Mouse (Mus musculus) myocyte (in vitro differentiated cells): ENCODE data around the gene Tmem88. TPM values are rescaled to one million over a fixed set of nuclear protein-coding genes. Genes with fewer than 3 reads are reported as not detected.

Experiments
- H3K27me3 ChIP-seq: one replicate; pipeline ENCODE4 v1.6.1; 2011; ENCODE audit not compliant: control insufficient read depth, insufficient read depth, insufficient read length
- H3K36me3 ChIP-seq: one replicate; pipeline ENCODE4 v1.6.1; 2011; ENCODE audit not compliant: control insufficient read depth, insufficient read depth
- H3K4me2 ChIP-seq: one replicate; pipeline ENCODE4 v1.6.1; 2011; ENCODE audit warnings: low read depth, control low read depth
- H3K4me3 ChIP-seq: one replicate; pipeline ENCODE4 v1.5.1; 2011; ENCODE audit warnings: mild to moderate bottlenecking, control low read depth, moderate library complexity
- H3K79me2 ChIP-seq: one replicate; pipeline ENCODE4 v1.6.1; 2011; ENCODE audit not compliant: control insufficient read depth, insufficient read depth
- H3ac ChIP-seq: one replicate; pipeline ENCODE4 v1.6.1; 2011; ENCODE audit not compliant: control insufficient read depth, insufficient read length
- CEBPB ChIP-seq: IDR thresholded peaks from 2 replicates; pipeline ENCODE4 v1.6.1; 2011; ENCODE audit warnings: mild to moderate bottlenecking, moderate library complexity; ENCODE audit not compliant: poor library complexity, insufficient read depth, severe bottlenecking
- E2F4 ChIP-seq: IDR thresholded peaks from one replicate; pipeline ENCODE4 v1.6.1; 2011; ENCODE audit warnings: mild to moderate bottlenecking, control low read depth, moderate library complexity; ENCODE audit not compliant: insufficient read depth
- MAX ChIP-seq: IDR thresholded peaks from one replicate; pipeline ENCODE4 v1.6.1; 2011; ENCODE audit warnings: low read depth, mild to moderate bottlenecking, control low read depth
- MYOD1 ChIP-seq, 3 experiments: IDR thresholded peaks; one replicate each; pipeline ENCODE4 v1.6.1; 2011; ENCODE audit warnings: control low read depth in 2 of 3, low read depth in 2 of 3, mild to moderate bottlenecking in 2 of 3, moderate library complexity in 1 of 3; ENCODE audit not compliant: insufficient read length in 2 of 3, control insufficient read depth in 1 of 3
- MYOG ChIP-seq, 3 experiments: IDR thresholded peaks; one replicate each; pipeline ENCODE4 v1.6.1; 2011; ENCODE audit warnings: control low read depth in 2 of 3, low read depth in 2 of 3, mild to moderate bottlenecking in 2 of 3; ENCODE audit not compliant: insufficient read length in 2 of 3, control insufficient read depth in 1 of 3, insufficient read depth in 1 of 3
- POLR2A ChIP-seq: IDR thresholded peaks from one replicate; pipeline ENCODE4 v1.6.1; 2011; ENCODE audit warnings: low read depth, mild to moderate bottlenecking, control low read depth, moderate library complexity; ENCODE audit not compliant: insufficient read length
- POLR2AphosphoS2 ChIP-seq: IDR thresholded peaks from one replicate; pipeline ENCODE4 v1.6.1; 2011; ENCODE audit warnings: low read depth, control low read depth; ENCODE audit not compliant: insufficient read length
- REST ChIP-seq: IDR thresholded peaks from one replicate; pipeline ENCODE4 v1.6.1; 2011; ENCODE audit warnings: mild to moderate bottlenecking, control low read depth, moderate library complexity; ENCODE audit not compliant: insufficient read depth, insufficient read length
- SRF ChIP-seq: IDR thresholded peaks from one replicate; pipeline ENCODE4 v1.6.1; 2011; ENCODE audit warnings: low read depth; ENCODE audit not compliant: control insufficient read depth, insufficient read length
- TCF12 ChIP-seq: IDR thresholded peaks from one replicate; pipeline ENCODE4 v1.6.1; 2011; ENCODE audit warnings: mild to moderate bottlenecking, control low read depth; ENCODE audit not compliant: poor library complexity, insufficient read depth, severe bottlenecking
- TCF3 ChIP-seq: IDR thresholded peaks from one replicate; pipeline ENCODE4 v1.6.1; 2011; ENCODE audit warnings: low read depth, control low read depth; ENCODE audit not compliant: insufficient read length
- USF1 ChIP-seq: IDR thresholded peaks from one replicate; pipeline ENCODE4 v1.6.1; 2011; ENCODE audit warnings: low read depth, mild to moderate bottlenecking, control low read depth, moderate library complexity
- polyA plus RNA-seq: library from polyadenylated mRNA; unstranded; fragments of >200 nt; fragmentation: generic; extraction: Trizol; gene quantifications from one replicate; pipeline ENCODE4 v1.2.1, GENCODE M21; 2012; ENCODE audit warnings: missing spikeins

The Tmem88 gene
- polyA plus RNA-seq, 1 experiment: 0.16 TPM

DNA sequence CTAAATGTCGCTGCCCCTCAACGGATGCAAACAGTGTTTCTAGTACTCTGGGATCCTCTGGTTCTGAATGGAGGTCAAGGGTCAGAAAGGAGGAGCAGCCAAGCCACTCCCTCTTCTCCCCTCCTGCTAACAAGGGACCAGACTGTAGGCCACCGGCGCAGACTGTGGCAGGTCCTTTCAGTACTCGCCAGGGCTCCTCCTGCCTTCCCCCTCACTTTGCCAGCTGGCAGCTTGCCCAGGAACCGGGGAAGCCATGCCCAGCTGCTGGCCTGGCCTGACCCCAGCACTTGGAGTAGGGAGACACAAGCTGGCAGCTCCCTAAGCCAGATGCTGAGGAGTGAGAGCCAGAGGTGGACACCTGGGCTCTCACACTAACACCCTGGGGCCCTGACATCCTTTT, 33.1 kb downstream of the Tmem88 start:
- Histone ChIP-seq H3K36me3 (peaks cover 18% of the 10 kb centered on the region), H3K79me2 (peaks cover 13% of the 10 kb centered on the region), H3K27me3 (no peaks in the 10 kb centered on the region), H3K4me3 (peak overlapping the region; percentile 56), H3K4me2 (peak overlapping the region; percentile 99), H3ac (no peak overlapping the region)
- TF ChIP-seq REST (no peak), MAX (no peak), TCF3 (peak; percentile 50), SRF (no peak), E2F4 (no peak), TCF12 (peak; percentile 58), MYOG (IDR thresholded peaks at IDR 0.05; ENCODE audit: control insufficient read depth in 1 of 3, insufficient read depth in 1 of 3, insufficient read length in 2 of 3, low read depth in 2 of 3) (peak; percentile 38 to 94 (median 79)), CEBPB (no peak), POLR2A (peak; percentile 35), USF1 (no peak), POLR2AphosphoS2 (no peak), MYOD1 (IDR thresholded peaks at IDR 0.05; ENCODE audit: control insufficient read depth in 1 of 3, insufficient read length in 2 of 3, low read depth in 2 of 3) (peak in 2 of 3 experiments; percentile 87 to 92)

DNA sequence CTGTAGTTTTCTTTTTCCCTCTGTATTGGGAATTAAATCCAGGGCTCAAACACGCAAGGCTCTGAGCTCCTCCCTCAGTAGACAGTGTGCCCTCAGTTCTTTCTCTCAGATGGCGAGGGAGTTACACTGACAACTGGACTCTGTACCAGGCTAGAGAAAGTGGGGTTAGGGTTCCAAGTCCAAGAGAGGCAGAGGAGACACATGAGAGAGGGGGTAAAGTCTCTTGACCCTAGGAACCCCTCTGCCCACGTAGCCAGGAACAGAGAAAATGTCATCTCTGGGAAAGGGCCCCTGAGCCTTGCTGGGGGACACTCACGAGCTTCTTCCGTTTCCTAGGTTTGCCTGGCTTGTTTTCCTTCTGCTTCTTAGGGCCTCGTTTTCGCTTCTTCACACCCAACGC, 33.7 kb downstream of the Tmem88 start:
- H3K79me2 ChIP-seq: peaks cover 13% of the 10 kb centered on the region
- H3ac ChIP-seq: no peak overlapping the region
- H3K4me2 ChIP-seq: peak overlapping the region; percentile 99
- no peaks in the 10 kb centered on the region for H3K27me3 ChIP-seq
- H3K36me3 ChIP-seq: peaks cover 18% of the 10 kb centered on the region
- TF ChIP-seq CEBPB: no peak
- no peak for TF ChIP-seq POLR2A
- TF ChIP-seq MYOD1 (IDR thresholded peaks at IDR 0.05; ENCODE audit: control insufficient read depth in 1 of 3, insufficient read length in 2 of 3, low read depth in 2 of 3): no peak
- no peak for TF ChIP-seq POLR2AphosphoS2
- peak overlapping the region; percentile 56 for H3K4me3 ChIP-seq

GRCm38 (mm10) chr11:69362479-69362878, 35.6 kb downstream of the Tmem88 start:
- no peaks in the 10 kb centered on the region for H3K27me3 ChIP-seq
- no peak overlapping the region for H3ac ChIP-seq
- H3K4me3 ChIP-seq: no peak overlapping the region
- TF ChIP-seq SRF: no peak
- TF ChIP-seq POLR2A: no peak
- no peak for TF ChIP-seq POLR2AphosphoS2
- no peak for TF ChIP-seq REST
- TF ChIP-seq MYOD1 (IDR thresholded peaks at IDR 0.05; ENCODE audit: control insufficient read depth in 1 of 3, insufficient read length in 2 of 3, low read depth in 2 of 3): no peak
- no peak for TF ChIP-seq CEBPB
- no peak for TF ChIP-seq TCF3
- TF ChIP-seq MYOG (IDR thresholded peaks at IDR 0.05; ENCODE audit: control insufficient read depth in 1 of 3, insufficient read depth in 1 of 3, insufficient read length in 2 of 3, low read depth in 2 of 3): no peak
- TF ChIP-seq TCF12: no peak
- TF ChIP-seq MAX: no peak
- TF ChIP-seq E2F4: no peak
- peak overlapping the region; percentile 3 for H3K4me2 ChIP-seq
- peaks cover 13% of the 10 kb centered on the region for H3K79me2 ChIP-seq
- peaks cover 18% of the 10 kb centered on the region for H3K36me3 ChIP-seq

DNA sequence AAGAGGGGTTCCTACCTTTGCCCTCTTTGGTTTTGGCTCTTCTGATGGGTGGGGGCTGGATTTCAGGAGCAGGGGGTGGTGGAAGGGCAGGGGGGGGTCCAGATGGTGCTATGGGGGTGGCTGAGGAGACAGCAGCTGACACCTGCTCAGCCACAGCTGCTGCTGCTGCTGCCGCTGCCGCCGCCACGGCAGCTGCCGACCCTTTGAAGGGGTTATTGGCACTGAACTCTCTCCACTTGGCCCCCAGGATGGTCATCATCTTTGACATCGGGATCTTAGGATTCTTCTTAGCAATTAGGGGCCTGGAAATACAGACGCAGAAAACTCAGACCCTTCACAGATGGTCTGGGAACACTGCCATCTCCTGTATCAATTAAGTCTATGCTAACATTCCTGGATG, 36.0 kb downstream of the Tmem88 start:
- Histone ChIP-seq H3K4me3 (no peak overlapping the region), H3K36me3 (peaks cover 21% of the 10 kb centered on the region), H3ac (no peak overlapping the region), H3K79me2 (peaks cover 13% of the 10 kb centered on the region), H3K27me3 (no peaks in the 10 kb centered on the region), H3K4me2 (peak overlapping the region; percentile 3)
- TF ChIP-seq USF1 (no peak), REST (no peak), SRF (no peak), TCF12 (peak; percentile 86), POLR2A (no peak), MYOG (IDR thresholded peaks at IDR 0.05; ENCODE audit: control insufficient read depth in 1 of 3, insufficient read depth in 1 of 3, insufficient read length in 2 of 3, low read depth in 2 of 3) (peak in 2 of 3 experiments; percentile 96 to 97), MYOD1 (IDR thresholded peaks at IDR 0.05; ENCODE audit: control insufficient read depth in 1 of 3, insufficient read length in 2 of 3, low read depth in 2 of 3) (peak in 2 of 3 experiments; percentile 98 to 99), TCF3 (peak; percentile 98), MAX (no peak)

DNA sequence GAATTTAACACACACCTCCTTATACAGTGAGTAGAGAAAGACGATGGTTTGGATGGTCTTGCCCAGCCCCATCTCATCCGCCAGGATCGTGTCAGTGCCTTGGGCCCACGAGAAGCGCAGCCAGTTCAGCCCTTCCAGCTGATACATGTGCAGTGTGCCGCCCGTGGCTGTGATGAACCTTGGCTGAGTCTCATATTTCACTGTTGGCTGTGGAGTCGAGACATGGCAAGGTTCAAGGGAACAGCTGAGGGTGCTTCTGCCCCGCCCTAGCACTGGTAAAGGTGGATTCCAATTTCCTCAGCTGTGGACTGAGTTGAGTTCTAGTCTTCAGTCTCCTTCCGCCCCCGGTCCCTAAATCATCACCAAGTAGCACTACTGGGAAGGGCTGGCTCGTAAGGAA, 40.3 kb downstream of the Tmem88 start:
- Histone ChIP-seq H3K79me2 (no peaks in the 10 kb centered on the region), H3K36me3 (peaks cover 46% of the 10 kb centered on the region), H3K27me3 (no peaks in the 10 kb centered on the region), H3K4me2 (peak overlapping the region; percentile 66), H3K4me3 (peak overlapping the region; percentile 8), H3ac (no peak overlapping the region)
- TF ChIP-seq REST (no peak), TCF3 (peak; percentile 12), POLR2A (peak; percentile 60), TCF12 (peak; percentile 77), E2F4 (no peak), MYOD1 (IDR thresholded peaks at IDR 0.05; ENCODE audit: control insufficient read depth in 1 of 3, insufficient read length in 2 of 3, low read depth in 2 of 3) (peak; percentile 40 to 95 (median 85)), MYOG (IDR thresholded peaks at IDR 0.05; ENCODE audit: control insufficient read depth in 1 of 3, insufficient read depth in 1 of 3, insufficient read length in 2 of 3, low read depth in 2 of 3) (peak; percentile 76 to 96 (median 80)), MAX (no peak), POLR2AphosphoS2 (peak; percentile 20), CEBPB (no peak), USF1 (no peak), SRF (no peak)
